Mouse (Mus musculus): ENCODE data around the gene Rp9.

DNA sequence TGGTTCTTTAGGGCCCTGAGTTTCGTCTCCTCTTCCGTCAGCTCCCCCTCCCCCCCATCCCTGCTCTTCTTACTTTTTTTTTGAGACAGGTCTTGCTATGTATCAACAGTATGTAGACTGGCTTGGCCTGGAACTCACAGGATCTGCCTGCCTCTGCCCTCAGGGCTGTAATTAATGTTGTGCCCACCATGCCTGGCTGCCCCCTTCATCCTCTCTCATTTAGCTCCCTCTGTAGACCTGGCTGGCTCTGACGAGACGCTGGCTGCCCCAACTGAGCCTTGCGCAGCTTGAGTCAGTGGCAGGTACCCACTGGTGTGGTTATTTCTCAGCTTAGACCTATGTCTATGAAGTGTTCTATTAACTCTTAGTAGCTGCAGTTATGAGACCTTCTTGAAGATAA, 34.0 kb upstream of the Rp9 start:
- no peak for TF ChIP-seq GATA1 (IDR thresholded peaks at IDR 0.05; ENCODE audit: low read length)
- TF ChIP-seq TAL1 (IDR thresholded peaks at IDR 0.05; ENCODE audit: low read length), result no peak

Measured in erythroblast, embryonic 14.5 days (primary cell).